Mouse (Mus musculus) small intestine, adult 2 months (tissue): Measurements from ENCODE around the gene Kirrel3.

Source experiments
- CTCF ChIP-seq: fragments of 200-500 bp; IDR thresholded peaks from 2 replicates; pipeline ENCODE4 v1.5.1; 2012; ENCODE audit warnings: low read depth, mild to moderate bottlenecking, control low read depth, inconsistent platforms, low read length, moderate library complexity, mixed read lengths; ENCODE audit not compliant: insufficient replicate concordance, insufficient read length; ENCODE audit errors: extremely low read depth
- POLR2A ChIP-seq: fragments of 200-500 bp; IDR thresholded peaks from 2 replicates; pipeline ENCODE4 v1.6.1; 2012; ENCODE audit warnings: low read depth, mild to moderate bottlenecking, control low read depth, inconsistent platforms, low read length, moderate library complexity

GRCm38 (mm10) chr9:34752076-34752800, 266.5 kb downstream of the Kirrel3 start:
- TF ChIP-seq POLR2A (no peak), CTCF (no peak)
